8 mouse cellular contexts compared by ENCODE assay signal in genomic region chr5:117115193-117115767, GRCm38 (mm10). TPM values are rescaled to one million over a fixed set of nuclear protein-coding genes. Genes with fewer than 3 reads are reported as not detected.
DNase-seq lines count a peak whose midpoint lies in the region; ATAC-seq and TF ChIP-seq lines count a peak whose summit lies in the region.

No protein-coding gene starts in this region.

- no peak for TF ChIP-seq CTCF in kidney, postnatal 0 days (IDR thresholded peaks at IDR 0.05; ENCODE audit: low read depth)

- H3K27me3 ChIP-seq in heart, embryonic 11.5 days (ENCODE audit: control insufficient read depth, insufficient read depth, low read length): no peaks in the 10 kb centered on the region
- H3K27me3 ChIP-seq in kidney, postnatal 0 days (ENCODE audit: insufficient read depth, low read length): no peaks in the 10 kb centered on the region

- WGBS in heart, embryonic 11.5 days (ENCODE audit: insufficient replicate concordance): under 1% methylated on average over 29 of the region's 43 CpGs
- under 1% methylated on average over 42 of the region's 43 CpGs for WGBS in kidney, postnatal 0 days

- peak overlapping the region; percentile 88 for H3K9ac ChIP-seq in heart, embryonic 11.5 days (ENCODE audit: low read depth, low read length)
- peak overlapping the region; percentile 95 for H3K9ac ChIP-seq in kidney, postnatal 0 days (ENCODE audit: low read depth, low read length)

- H3K27ac ChIP-seq in heart, embryonic 11.5 days (ENCODE audit: low read depth, low read length): peak overlapping the region; percentile 82
- H3K27ac ChIP-seq in kidney, postnatal 0 days: peak overlapping the region; percentile 94

- H3K36me3 ChIP-seq in heart, embryonic 11.5 days (ENCODE audit: control insufficient read depth, insufficient read depth, low read length): peaks cover 3% of the 10 kb centered on the region; the same call in 1 of the 2 replicates
- H3K36me3 ChIP-seq in kidney, postnatal 0 days (ENCODE audit: insufficient read depth, low read length): 0 out of 2 replicates have a peak, but pooled peaks cover 5% of the 10 kb centered on the region

- H3K4me3 ChIP-seq in heart, embryonic 11.5 days (ENCODE audit: low read depth, low read length): peak overlapping the region; percentile 95
- H3K4me3 ChIP-seq in kidney, postnatal 0 days (replicated peaks; ENCODE audit: low read depth, low read length): peak overlapping the region; percentile 98

- peak; percentile 34 to 44 for DNase-seq in layer of hippocampus, postnatal 36 days
- no peak for DNase-seq in layer of hippocampus, postnatal 25 days (ENCODE audit: extremely low spot score in 1 of 2, low spot score in 1 of 2)
- peak; percentile 14 for DNase-seq in T-cell, adult 2 months (ENCODE audit: low spot score)
- peak; percentile 56 for DNase-seq in embryo, embryonic 10.5 days (ENCODE audit: low spot score)
- DNase-seq in kidney, postnatal 0 days (ENCODE audit: low spot score): peak; percentile 61
- peak; percentile 68 for DNase-seq in testis, postnatal 10 days (ENCODE audit: low spot score)

- peak; percentile 16; the same call in 1 of the 2 replicates for ATAC-seq in heart, embryonic 11.5 days (replicated peaks; ENCODE audit: insufficient number of reproducible peaks, low FRiP score, low TSS enrichment)
- ATAC-seq in kidney, postnatal 0 days (replicated peaks; ENCODE audit: low FRiP score, low read depth): 0 out of 2 replicates have a peak, but pooled peaks have one; percentile 5
- 0 out of 2 replicates have a peak, but pooled peaks have one; percentile 7 for ATAC-seq in megakaryocyte-erythroid progenitor cell, adult 5-6 weeks (replicated peaks; ENCODE audit: low FRiP score, low TSS enrichment, poor library complexity, severe bottlenecking)

- peak overlapping the region; percentile 79 for H3K4me2 ChIP-seq in heart, embryonic 11.5 days
- H3K4me2 ChIP-seq in kidney, postnatal 0 days (ENCODE audit: low read length): peak overlapping the region; percentile 88

- no peaks in the 10 kb centered on the region; the same call in 1 of the 2 replicates for H3K4me1 ChIP-seq in heart, embryonic 11.5 days (ENCODE audit: control insufficient read depth, insufficient read depth, low read length)
- H3K4me1 ChIP-seq in kidney, postnatal 0 days (replicated peaks; ENCODE audit: insufficient read depth, low read length): no peaks in the 10 kb centered on the region; the same call in 1 of the 2 replicates

- no peaks in the 10 kb centered on the region for H3K9me3 ChIP-seq in heart, embryonic 11.5 days (replicated peaks; ENCODE audit: control insufficient read depth, low read length)
- no peaks in the 10 kb centered on the region for H3K9me3 ChIP-seq in kidney, postnatal 0 days (replicated peaks; ENCODE audit: low read length)

RNA-seq across cellular contexts. Expression of gene Suds3, which starts 0.6 kb away (rescaled TPM):
- 100 to 1,000 TPM; 117 to 119 TPM for total RNA-seq in layer of hippocampus, postnatal 36 days (2021)
- 100 to 1,000 TPM; 109 to 110 TPM for total RNA-seq in layer of hippocampus, postnatal 25 days (2021)
- 36.8 and 37.1 TPM in 2 replicates for polyA plus RNA-seq in heart, embryonic 11.5 days (2014; fragmentation: Nextera tagmentation; extraction: Ambion mirVana)
- polyA plus RNA-seq in kidney, postnatal 0 days (2015; fragmentation: Nextera tagmentation; extraction: Ambion mirVana): 69.3 and 69.5 TPM in 2 replicates
- 47.7 and 59.1 TPM in 2 replicates for total RNA-seq in megakaryocyte-erythroid progenitor cell, adult 5-6 weeks (2014; fragmentation: Nextera tagmentation)
- total RNA-seq in megakaryocyte-erythroid progenitor cell, adult 5-6 weeks (2017): 106 and 110 TPM in 2 replicates

RNA-seq across cellular contexts. Expression of gene Taok3, which starts 4.6 kb away (rescaled TPM):
- 10 to 100 TPM; 55.3 to 63.5 TPM for total RNA-seq in layer of hippocampus, postnatal 36 days (2021)
- total RNA-seq in layer of hippocampus, postnatal 25 days (2021): 10 to 100 TPM; 52.4 to 59.1 TPM
- polyA plus RNA-seq in heart, embryonic 11.5 days (2014; fragmentation: Nextera tagmentation; extraction: Ambion mirVana): 12.9 and 13.8 TPM in 2 replicates
- 16.1 and 19.8 TPM in 2 replicates for polyA plus RNA-seq in kidney, postnatal 0 days (2015; fragmentation: Nextera tagmentation; extraction: Ambion mirVana)
- 92.8 and 105 TPM in 2 replicates for total RNA-seq in megakaryocyte-erythroid progenitor cell, adult 5-6 weeks (2014; fragmentation: Nextera tagmentation)
- total RNA-seq in megakaryocyte-erythroid progenitor cell, adult 5-6 weeks (2017): 79.4 and 88.0 TPM in 2 replicates

Comparison
In these comparisons a context has a peak if more than half of its experiments do, and no peak if none do; other contexts are left out.
1. DNase-seq: peak in layer of hippocampus, postnatal 36 days (2 of 2), T-cell, adult 2 months (single experiment), embryo, embryonic 10.5 days (single experiment), kidney, postnatal 0 days (single experiment) and testis, postnatal 10 days (single experiment); none in layer of hippocampus, postnatal 25 days (0 of 2).
2. Peak in every context shown above with its lines, with median percentiles within 50 percentile points of each other: ATAC-seq.